Mouse (Mus musculus) liver, embryonic 14.5 days (tissue): Measurements from ENCODE around the gene Slbp. TPM values are rescaled to one million over a fixed set of nuclear protein-coding genes. Genes with fewer than 3 reads are reported as not detected.

Experiments used
- ATAC-seq: fragments of 200-750 bp; cut with Nextera tagmentation; 2 replicates; pipeline ENCODE4 v1.8.0; 2017; ENCODE audit warnings: moderate number of reproducible peaks, mild to moderate bottlenecking, moderate library complexity; ENCODE audit not compliant: insufficient read depth
- DNase-seq, 3 experiments: peaks; one replicate each; pipeline ENCODE4 v3.0.0-alpha.2; 2012 to 2013; ENCODE audit warnings: low read depth in 3 of 3, low spot score in 3 of 3
- H3K27ac ChIP-seq: fragments of 300-500 bp; sonication (generic); 2 replicates; pipeline ENCODE4 v1.5.1; 2014; ENCODE audit warnings: moderate library complexity, mild to moderate bottlenecking, control low read depth, inconsistent platforms
- H3K27me3 ChIP-seq: fragments of 300-500 bp; sonication (generic); 2 replicates; pipeline ENCODE4 v1.6.1; 2014; ENCODE audit warnings: mild to moderate bottlenecking, low read length, moderate library complexity; ENCODE audit not compliant: control insufficient read depth, insufficient read depth
- H3K36me3 ChIP-seq: fragments of 300-500 bp; sonication (generic); replicated peaks from 2 replicates; pipeline ENCODE4 v1.6.1; 2014; ENCODE audit warnings: low read depth; ENCODE audit not compliant: control insufficient read depth, insufficient read depth
- H3K4me1 ChIP-seq, 2 experiments: fragments of 200-500 bp in 1 of 2; fragments of 300-500 bp in 1 of 2; sonication (generic) in 1 of 2; replicated peaks; 2 replicates each; pipeline ENCODE4 v1.6.1; 2012 to 2014; ENCODE audit warnings: antibody characterized with exemption in 1 of 2, inconsistent platforms in 1 of 2, low read length in 1 of 2; ENCODE audit not compliant: control insufficient read depth in 2 of 2, insufficient read depth in 2 of 2
- H3K4me2 ChIP-seq: fragments of 300-500 bp; sonication (generic); 2 replicates; pipeline ENCODE4 v1.6.1; 2014; ENCODE audit warnings: low read depth, mild to moderate bottlenecking, control low read depth, moderate library complexity
- H3K4me3 ChIP-seq, 2 experiments: fragments of 200-500 bp in 1 of 2; fragments of 300-500 bp in 1 of 2; sonication (generic) in 1 of 2; 2 replicates each; pipeline ENCODE4 v1.5.1; 2012 to 2014; ENCODE audit warnings: low read depth in 2 of 2, low read length in 2 of 2, mild to moderate bottlenecking in 2 of 2, control low read depth in 1 of 2, inconsistent platforms in 1 of 2, moderate library complexity in 1 of 2; ENCODE audit not compliant: insufficient read depth in 1 of 2
- H3K9ac ChIP-seq: fragments of 300-500 bp; sonication (generic); replicated peaks from 2 replicates; pipeline ENCODE4 v1.6.1; 2014; ENCODE audit warnings: mild to moderate bottlenecking, control low read depth, moderate library complexity
- H3K9me3 ChIP-seq: fragments of 300-500 bp; sonication (generic); 2 replicates; pipeline ENCODE4 v1.6.1; 2016; ENCODE audit warnings: low read length, mixed read lengths; ENCODE audit not compliant: control insufficient read depth
- CTCF ChIP-seq: IDR thresholded peaks from 2 replicates; pipeline ENCODE4 v1.5.1; 2016; ENCODE audit warnings: antibody characterized with exemption, low read depth, control low read depth
- EP300 ChIP-seq: IDR thresholded peaks from 2 replicates; pipeline ENCODE4 v1.6.1; 2016; ENCODE audit warnings: antibody characterized with exemption, low read depth
- WGBS: fragments of 180-500 bp; shearing (Covaris S2); extraction: QIAGEN DNeasy Blood & Tissue Kit; methylation state at CpG from one replicate; pipeline ENCODE4 v1.1.7; 2014; ENCODE audit not compliant: insufficient replicate concordance; 5-methylcytosine and 5-hydroxymethylcytosine counted together
- polyA plus RNA-seq, 2 experiments: library from polyadenylated mRNA; depleted of rRNA in 1 of 2; stranded (reverse) in 1 of 2; unstranded in 1 of 2; fragments of >200 nt; fragmentation: Nextera tagmentation in 1 of 2; extraction: Ambion mirVana in 1 of 2; gene quantifications; 2 replicates each; pipeline versions ENCODE4 v1.2.1 to v1.2.3; 2012 to 2014

Slbp gene
- polyA plus RNA-seq, 2 experiments, result 155 to 290 TPM

- Histone ChIP-seq H3K36me3 (peaks cover 6% of the 10 kb centered on the region), H3K4me1 (peaks cover 18 to 25% of the 10 kb centered on the region in 2 experiments), H3K4me2 (peak overlapping the region; percentile 74), H3K27me3 (no peaks in the 10 kb centered on the region), H3K9me3 (no peaks in the 10 kb centered on the region), H3K9ac (peak overlapping the region; percentile 36), H3K27ac (peak overlapping the region; percentile 38), H3K4me3 (peak overlapping the region; percentile 44 to 75)
- DNase-seq (no peak), ATAC-seq (no peak)
- TF ChIP-seq EP300 (no peak), CTCF (no peak)
- 37% methylated on average over 4 of the region's 4 CpGs for WGBS
These were observed 21.8 kb downstream of the Slbp start for GRCm38 (mm10) chr5:33630615-33631014.

DNA sequence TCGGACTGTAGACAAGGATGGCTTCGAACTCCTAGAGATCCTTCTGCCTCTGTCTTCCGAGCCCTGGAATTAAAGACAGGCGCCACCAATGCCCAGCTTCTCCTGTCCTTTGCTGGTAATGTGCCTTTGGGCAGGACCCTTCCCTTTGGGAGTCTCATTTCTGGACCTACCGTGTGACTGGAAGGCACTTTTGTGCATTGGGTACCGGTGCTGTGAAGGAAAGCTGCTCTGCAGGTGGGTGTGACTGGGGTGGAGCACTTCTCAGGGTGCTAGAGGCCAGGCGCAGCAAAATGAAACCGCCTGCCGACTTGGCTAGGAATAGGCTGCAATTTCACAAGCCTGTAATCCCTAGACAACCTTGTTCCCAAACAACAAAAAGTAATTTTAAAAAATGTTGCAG lies 22.3 kb downstream of the Slbp start:
- Histone ChIP-seq H3K4me3 (peak overlapping the region; percentile 44 to 75), H3K27ac (peak overlapping the region; percentile 38), H3K4me1 (peaks cover 18 to 20% of the 10 kb centered on the region in 2 experiments), H3K27me3 (no peaks in the 10 kb centered on the region), H3K9ac (peak overlapping the region; percentile 36), H3K9me3 (no peaks in the 10 kb centered on the region), H3K36me3 (peaks cover 5% of the 10 kb centered on the region), H3K4me2 (peak overlapping the region; percentile 74)
- 1% methylated on average over 9 of the region's 9 CpGs for WGBS
- DNase-seq (peak in 2 of 3 experiments; percentile 53 to 66), ATAC-seq (peak; percentile 71)
- TF ChIP-seq EP300 (no peak), CTCF (peak; percentile 28; the same call in 1 of the 2 replicates)

DNA sequence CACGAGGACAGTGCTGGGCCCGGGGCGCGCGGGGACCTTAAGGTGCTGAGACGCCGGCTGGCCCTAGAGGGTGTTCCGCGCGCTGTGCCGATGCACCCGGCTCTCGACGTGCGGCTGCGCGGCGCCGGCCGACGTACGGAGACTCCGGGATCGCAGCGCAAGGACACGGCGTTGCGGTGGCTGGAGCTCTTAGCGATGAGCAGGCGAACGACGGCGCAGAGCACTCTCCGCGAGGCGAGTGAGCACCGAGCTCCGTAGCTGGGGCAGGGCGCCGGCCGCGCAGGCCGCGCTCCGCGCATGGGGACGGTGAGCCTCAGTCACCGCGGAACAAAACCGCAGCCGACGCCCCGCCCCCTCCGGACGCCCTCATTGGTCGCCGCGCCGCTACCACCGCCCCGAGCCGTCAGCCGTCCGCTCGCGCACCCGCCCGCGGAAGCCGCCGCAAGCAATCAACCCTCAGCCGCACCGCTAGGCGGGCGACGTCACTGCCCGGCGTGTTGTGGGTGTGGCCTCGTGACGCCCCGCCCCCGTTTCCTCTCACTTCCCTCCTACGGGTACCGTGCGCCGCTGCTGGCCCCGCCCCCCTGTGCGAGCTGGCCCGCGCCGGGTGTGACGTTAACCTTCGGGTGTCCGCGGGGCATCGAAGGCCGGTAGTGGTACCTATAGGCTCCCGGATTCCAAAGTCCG lies 22.9 kb downstream of the Slbp start, which contains the start of the genes Fam53a and Gm9903:
TSS of gene Fam53a (minus strand) at position 335 of the 687 bp plus-strand sequence.
TSS of gene Gm9903 (plus strand) at position 625 of the 687 bp plus-strand sequence.
- H3K4me2 ChIP-seq, result peak within 1 kb of the TSS; percentile 74
- DNase-seq, result peak; percentile 91 to 94 (median 93)
- H3K27me3 ChIP-seq, result no peaks in the 10 kb centered on the region
- TF ChIP-seq EP300 (no peak), CTCF (peak; percentile 24; the same call in 1 of the 2 replicates)
- H3K4me1 ChIP-seq, result peaks cover 18 to 20% of the 10 kb centered on the region in 2 experiments
- peak within 1 kb of the TSS; percentile 61 for H3K27ac ChIP-seq
- H3K9me3 ChIP-seq, result no peaks in the 10 kb centered on the region
- peak; percentile 90 for ATAC-seq
- H3K4me3 ChIP-seq, result peak within 1 kb of the TSS; percentile 75 to 77
- H3K9ac ChIP-seq, result peak within 1 kb of the TSS; percentile 75
- WGBS, result 0% methylated on average over 82 of the region's 99 CpGs
- H3K36me3 ChIP-seq, result no peaks in the 10 kb centered on the region

GRCm38 (mm10) chr5:33628820-33629300 lies 23.5 kb downstream of the Slbp start:
- no peak for TF ChIP-seq EP300
- 0 out of 2 replicates have a peak, but pooled peaks have one; percentile 8 for TF ChIP-seq CTCF
- under 1% methylated on average over 24 of the region's 24 CpGs for WGBS
- ATAC-seq (peak; percentile 32), DNase-seq (peak in 1 of 3 experiments; percentile 52)
- Histone ChIP-seq H3K27me3 (no peaks in the 10 kb centered on the region), H3K4me1 (peaks cover 18 to 20% of the 10 kb centered on the region in 2 experiments), H3K9ac (peak overlapping the region; percentile 75), H3K36me3 (no peaks in the 10 kb centered on the region), H3K9me3 (no peaks in the 10 kb centered on the region), H3K4me3 (peak overlapping the region; percentile 75 to 77), H3K4me2 (peak overlapping the region; percentile 68), H3K27ac (peak overlapping the region; percentile 61)

DNA sequence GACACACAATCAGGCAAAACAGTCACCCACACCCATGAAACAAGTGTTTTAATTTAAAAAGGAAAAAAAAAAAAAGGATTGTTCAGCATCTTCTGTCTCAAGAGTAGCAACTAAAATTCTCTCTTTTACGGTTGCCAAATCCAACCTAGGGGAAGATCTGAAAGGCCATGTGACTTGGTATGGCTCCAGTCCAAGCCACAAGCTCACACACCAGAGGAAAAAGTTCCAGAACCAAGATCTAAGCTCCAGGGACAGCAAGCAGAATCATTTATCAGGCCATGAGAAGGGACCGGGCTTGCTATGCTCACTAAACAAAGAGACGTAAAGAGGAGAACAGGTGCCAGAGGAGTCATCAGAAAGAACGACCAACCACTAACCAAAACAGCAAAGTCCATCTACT lies 24.4 kb downstream of the Slbp start:
- H3K27me3 ChIP-seq, result no peaks in the 10 kb centered on the region
- no peak overlapping the region for H3K27ac ChIP-seq
- no peak for TF ChIP-seq EP300
- TF ChIP-seq CTCF, result no peak
- peak overlapping the region; percentile 48 to 77 for H3K4me3 ChIP-seq
- H3K9ac ChIP-seq, result peak overlapping the region; percentile 75
- DNase-seq (no peak), ATAC-seq (no peak)
- H3K4me1 ChIP-seq, result peaks cover 18 to 20% of the 10 kb centered on the region in 2 experiments
- H3K36me3 ChIP-seq, result no peaks in the 10 kb centered on the region
- H3K4me2 ChIP-seq, result peak overlapping the region; percentile 68
- 27% methylated on average over 4 of the region's 4 CpGs for WGBS
- no peaks in the 10 kb centered on the region for H3K9me3 ChIP-seq
